Mouse (Mus musculus): ENCODE measurements around the gene Dtx3l. TPM values are rescaled to one million over a fixed set of nuclear protein-coding genes. Genes with fewer than 3 reads are reported as not detected.
A peak's percentile ranks its signal among the peaks of the same experiment; 100 is the strongest.

Dtx3l gene
- polyA plus RNA-seq, 1 experiment from 2014 or later = 6.2 TPM

- Histone ChIP-seq H3K27me3 (replicated peaks; ENCODE audit: insufficient read depth, low read length) (no peaks in the 10 kb centered on the region), H3K4me2 (replicated peaks; ENCODE audit: low read depth, low read length) (no peak overlapping the region), H3K9ac (replicated peaks; ENCODE audit: low read depth) (no peak overlapping the region), H3K9me3 (ENCODE audit: low read length) (no peaks in the 10 kb centered on the region), H3K27ac (ENCODE audit: low read length) (no peak overlapping the region), H3K4me1 (ENCODE audit: insufficient read depth, low read depth, low read length) (no peaks in the 10 kb centered on the region), H3K36me3 (ENCODE audit: insufficient read depth, low read length) (peaks cover 15% of the 10 kb centered on the region; the same call in 1 of the 2 replicates), H3K4me3 (ENCODE audit: low read depth, low read length) (no peak overlapping the region)
- 87% methylated on average over 5 of the region's 5 CpGs for WGBS
- TF ChIP-seq CTCF (IDR thresholded peaks at IDR 0.05) = no peak
- no peak for TF ChIP-seq EP300 (IDR thresholded peaks at IDR 0.05)
- DNase-seq (ENCODE audit: low spot score) (no peak), ATAC-seq (no peak)
Observed at GRCm38 (mm10) chr16:35952628-35953130, 13.7 kb upstream of the Dtx3l start.

GRCm38 (mm10) chr16:35951216-35951615 is 12.3 kb upstream of the Dtx3l start:
- ATAC-seq (no peak), DNase-seq (ENCODE audit: low spot score) (no peak)
- Histone ChIP-seq H3K9me3 (ENCODE audit: low read length) (no peaks in the 10 kb centered on the region), H3K4me1 (ENCODE audit: insufficient read depth, low read depth, low read length) (no peaks in the 10 kb centered on the region), H3K4me2 (replicated peaks; ENCODE audit: low read depth, low read length) (no peak overlapping the region), H3K27ac (ENCODE audit: low read length) (no peak overlapping the region), H3K27me3 (replicated peaks; ENCODE audit: insufficient read depth, low read length) (no peaks in the 10 kb centered on the region), H3K9ac (replicated peaks; ENCODE audit: low read depth) (no peak overlapping the region), H3K36me3 (ENCODE audit: insufficient read depth, low read length) (peaks cover 17% of the 10 kb centered on the region; the same call in 1 of the 2 replicates), H3K4me3 (ENCODE audit: low read depth, low read length) (no peak overlapping the region)
- TF ChIP-seq EP300 (IDR thresholded peaks at IDR 0.05) (no peak), CTCF (IDR thresholded peaks at IDR 0.05) (no peak)
- 88% methylated on average over 3 of the region's 3 CpGs for WGBS

GRCm38 (mm10) chr16:35949264-35949663 is 10.3 kb upstream of the Dtx3l start:
- Histone ChIP-seq H3K4me3 (ENCODE audit: low read depth, low read length) (no peak overlapping the region), H3K4me1 (ENCODE audit: insufficient read depth, low read depth, low read length) (no peaks in the 10 kb centered on the region), H3K27ac (ENCODE audit: low read length) (no peak overlapping the region), H3K4me2 (replicated peaks; ENCODE audit: low read depth, low read length) (no peak overlapping the region), H3K36me3 (ENCODE audit: insufficient read depth, low read length) (peaks cover 20% of the 10 kb centered on the region; the same call in 1 of the 2 replicates), H3K27me3 (replicated peaks; ENCODE audit: insufficient read depth, low read length) (no peaks in the 10 kb centered on the region), H3K9me3 (ENCODE audit: low read length) (no peaks in the 10 kb centered on the region), H3K9ac (replicated peaks; ENCODE audit: low read depth) (no peak overlapping the region)
- 75% methylated on average over 5 of the region's 5 CpGs for WGBS
- ATAC-seq (no peak), DNase-seq (ENCODE audit: low spot score) (no peak)
- TF ChIP-seq CTCF (IDR thresholded peaks at IDR 0.05) (no peak), EP300 (IDR thresholded peaks at IDR 0.05) (no peak)

GRCm38 (mm10) chr16:35941382-35941781 is 2.4 kb upstream of the Dtx3l start:
- no peak for DNase-seq (ENCODE audit: low spot score)
- TF ChIP-seq CTCF (IDR thresholded peaks at IDR 0.05) = peak; percentile 53
- TF ChIP-seq EP300 (IDR thresholded peaks at IDR 0.05) = no peak

GRCm38 (mm10) chr16:35939690-35940089 is 739 bp upstream of the Dtx3l start:
- ATAC-seq (peak; percentile 89), DNase-seq (ENCODE audit: low spot score) (peak; percentile 95)
- peaks cover 4% of the 10 kb centered on the region; the same call in 1 of the 2 replicates for H3K36me3 ChIP-seq (ENCODE audit: insufficient read depth, low read length)
- no peaks in the 10 kb centered on the region for H3K27me3 ChIP-seq (replicated peaks; ENCODE audit: insufficient read depth, low read length)
- peak overlapping the region; percentile 73; the same call in 1 of the 2 replicates for H3K9ac ChIP-seq (replicated peaks; ENCODE audit: low read depth)
- H3K4me3 ChIP-seq (ENCODE audit: low read depth, low read length) = peak overlapping the region; percentile 67
- H3K9me3 ChIP-seq (ENCODE audit: low read length) = no peaks in the 10 kb centered on the region
- H3K27ac ChIP-seq (ENCODE audit: low read length) = peak overlapping the region; percentile 84
- H3K4me2 ChIP-seq (replicated peaks; ENCODE audit: low read depth, low read length) = peak overlapping the region; percentile 80
- 6% methylated on average over 9 of the region's 9 CpGs for WGBS
- no peak for TF ChIP-seq EP300 (IDR thresholded peaks at IDR 0.05)
- TF ChIP-seq CTCF (IDR thresholded peaks at IDR 0.05) = peak; percentile 81
- H3K4me1 ChIP-seq (ENCODE audit: insufficient read depth, low read depth, low read length) = no peaks in the 10 kb centered on the region

More at GRCm38 (mm10) chr16:35941382-35941781, 2.4 kb upstream of the Dtx3l start:
- H3K4me3 ChIP-seq (ENCODE audit: low read depth, low read length) = no peak overlapping the region
- H3K4me1 ChIP-seq (ENCODE audit: insufficient read depth, low read depth, low read length) = no peaks in the 10 kb centered on the region
- no peaks in the 10 kb centered on the region for H3K27me3 ChIP-seq (replicated peaks; ENCODE audit: insufficient read depth, low read length)
- H3K36me3 ChIP-seq (ENCODE audit: insufficient read depth, low read length) = peaks cover 7% of the 10 kb centered on the region; the same call in 1 of the 2 replicates
- H3K27ac ChIP-seq (ENCODE audit: low read length) = no peak overlapping the region
- 81% methylated on average over 7 of the region's 7 CpGs for WGBS
- ATAC-seq = no peak
- H3K9me3 ChIP-seq (ENCODE audit: low read length) = no peaks in the 10 kb centered on the region
- no peak overlapping the region for H3K4me2 ChIP-seq (replicated peaks; ENCODE audit: low read depth, low read length)
- no peak overlapping the region for H3K9ac ChIP-seq (replicated peaks; ENCODE audit: low read depth)

- peak overlapping the region; percentile 84 for H3K27ac ChIP-seq (ENCODE audit: low read length)
- TF ChIP-seq EP300 (IDR thresholded peaks at IDR 0.05) = no peak
- no peak for TF ChIP-seq CTCF (IDR thresholded peaks at IDR 0.05)
- H3K27me3 ChIP-seq (replicated peaks; ENCODE audit: insufficient read depth, low read length) = no peaks in the 10 kb centered on the region
- peak; percentile 73 for DNase-seq (ENCODE audit: low spot score)
- peak; percentile 67 for ATAC-seq
- peak overlapping the region; percentile 80 for H3K4me2 ChIP-seq (replicated peaks; ENCODE audit: low read depth, low read length)
- H3K9me3 ChIP-seq (ENCODE audit: low read length) = no peaks in the 10 kb centered on the region
- no peaks in the 10 kb centered on the region for H3K4me1 ChIP-seq (ENCODE audit: insufficient read depth, low read depth, low read length)
- H3K36me3 ChIP-seq (ENCODE audit: insufficient read depth, low read length) = peaks cover 4% of the 10 kb centered on the region; the same call in 1 of the 2 replicates
- peak overlapping the region; percentile 73 for H3K9ac ChIP-seq (replicated peaks; ENCODE audit: low read depth)
- WGBS = 4% methylated on average over 6 of the region's 6 CpGs
- H3K4me3 ChIP-seq (ENCODE audit: low read depth, low read length) = peak overlapping the region; percentile 67
Observed at GRCm38 (mm10) chr16:35939261-35939660, 310 bp upstream of the Dtx3l start.
